Mouse (Mus musculus) right cerebral cortex, postnatal 14 days (tissue): Measurements from ENCODE around the gene Snrk.
"Not testable (repeated sequence)": the region's sequence is repeated elsewhere in the genome, so short reads cannot be mapped to it uniquely, and the experiment has no call there.

ENCODE experiments used
- DNase-seq: peaks from one replicate; pipeline ENCODE4 v3.0.0; 2022

Gene Snrk

GRCm38 (mm10) chr9:122146124-122146870 lies 29.2 kb downstream of the Snrk start:
- no peak for DNase-seq

GRCm38 (mm10) chr9:122148356-122148755 lies 31.3 kb downstream of the Snrk start:
- no peak for DNase-seq

- DNase-seq: no peak
Observed at GRCm38 (mm10) chr9:122149997-122150826, 33.1 kb downstream of the Snrk start.

GRCm38 (mm10) chr9:122152063-122152462 lies 35.0 kb downstream of the Snrk start:
- DNase-seq: no peak

- DNase-seq: no peak
Observed at GRCm38 (mm10) chr9:122152501-122152900, 35.4 kb downstream of the Snrk start.

- DNase-seq: no peak
Observed at GRCm38 (mm10) chr9:122153436-122153835, 36.4 kb downstream of the Snrk start.

GRCm38 (mm10) chr9:122155193-122155592 lies 38.1 kb downstream of the Snrk start:
- no peak for DNase-seq

- no peak for DNase-seq
Observed at GRCm38 (mm10) chr9:122156389-122157078, 39.5 kb downstream of the Snrk start.

- no peak for DNase-seq
Observed at GRCm38 (mm10) chr9:122157079-122157441, 40.0 kb downstream of the Snrk start.

GRCm38 (mm10) chr9:122164535-122164934 lies 47.5 kb downstream of the Snrk start:
- no peak for DNase-seq

- not testable (repeated sequence) for DNase-seq
Observed at GRCm38 (mm10) chr9:122167719-122168118, 50.7 kb downstream of the Snrk start.

GRCm38 (mm10) chr9:122169901-122170300 lies 52.8 kb downstream of the Snrk start:
- DNase-seq: no peak

GRCm38 (mm10) chr9:122172612-122173186 lies 55.6 kb downstream of the Snrk start:
- DNase-seq: no peak

GRCm38 (mm10) chr9:122173405-122174233 lies 56.6 kb downstream of the Snrk start:
- no peak for DNase-seq

GRCm38 (mm10) chr9:122174723-122175122 lies 57.7 kb downstream of the Snrk start:
- DNase-seq: no peak

- DNase-seq: no peak
Observed at GRCm38 (mm10) chr9:122177256-122178220, 60.5 kb downstream of the Snrk start.

GRCm38 (mm10) chr9:122178427-122178826 lies 61.4 kb downstream of the Snrk start:
- no peak for DNase-seq

GRCm38 (mm10) chr9:122180105-122180504 lies 63.0 kb downstream of the Snrk start:
- DNase-seq: no peak

- DNase-seq: no peak
Observed at GRCm38 (mm10) chr9:122183074-122183473, 66.0 kb downstream of the Snrk start.

- no peak for DNase-seq
Observed at GRCm38 (mm10) chr9:122184329-122184728, 67.3 kb downstream of the Snrk start.

GRCm38 (mm10) chr9:122185061-122185460 lies 68.0 kb downstream of the Snrk start:
- peak; percentile 75 for DNase-seq
